Mouse (Mus musculus) heart, embryonic 10.5 days (tissue): ENCODE results near the gene Zfp683. TPM values are rescaled to one million over a fixed set of nuclear protein-coding genes. Genes with fewer than 3 reads are reported as not detected.

Source experiments
- DNase-seq: peaks from one replicate; pipeline ENCODE4 v3.0.0-alpha.2; 2017; ENCODE audit warnings: low spot score
- H3K27ac ChIP-seq: fragments of 300-500 bp; sonication (generic); 2 replicates; pipeline ENCODE4 v1.5.1; 2016; ENCODE audit warnings: mild to moderate bottlenecking
- H3K27me3 ChIP-seq: fragments of 300-500 bp; sonication (generic); 2 replicates; pipeline ENCODE4 v1.6.1; 2016; ENCODE audit warnings: mild to moderate bottlenecking; ENCODE audit not compliant: poor library complexity, insufficient read depth, severe bottlenecking
- H3K36me3 ChIP-seq: fragments of 300-500 bp; sonication (generic); 2 replicates; pipeline ENCODE4 v1.6.1; 2016; ENCODE audit warnings: mild to moderate bottlenecking, moderate library complexity
- H3K4me1 ChIP-seq: fragments of 300-500 bp; sonication (generic); 2 replicates; pipeline ENCODE4 v1.6.1; 2016; ENCODE audit warnings: mild to moderate bottlenecking
- H3K4me3 ChIP-seq: fragments of 300-500 bp; sonication (generic); 2 replicates; pipeline ENCODE4 v1.5.1; 2016; ENCODE audit warnings: mild to moderate bottlenecking, moderate library complexity
- H3K9me3 ChIP-seq: fragments of 300-500 bp; sonication (generic); 2 replicates; pipeline ENCODE4 v1.6.1; 2016; ENCODE audit warnings: mild to moderate bottlenecking, moderate library complexity
- WGBS: fragments of 180-500 bp; shearing (Covaris S2); methylation state at CpG from one replicate; pipeline ENCODE4 v1.1.7; 2016; 5-methylcytosine and 5-hydroxymethylcytosine counted together
- polyA plus RNA-seq: library from polyadenylated mRNA; unstranded; fragments of >200 nt; fragmentation: Nextera tagmentation; extraction: Ambion mirVana; gene quantifications from 2 replicates; pipeline ENCODE4 v1.2.1, GENCODE M21; 2016

The Zfp683 gene
- polyA plus RNA-seq, 1 experiment from 2014 or later = not detected

- Histone ChIP-seq H3K4me3 (peak within 1 kb of the TSS; percentile 19; the same call in 1 of the 2 replicates), H3K27me3 (peaks cover 71% of the 10 kb centered on the region), H3K36me3 (no peaks in the 10 kb centered on the region), H3K4me1 (peaks cover 40% of the 10 kb centered on the region), H3K9me3 (no peaks in the 10 kb centered on the region), H3K27ac (0 out of 2 replicates have a peak within 1 kb of the TSS, but pooled peaks have one; percentile 48)
- no peak for DNase-seq
- WGBS = 28% methylated on average over 28 of the region's 28 CpGs
Observed at GRCm38 (mm10) chr4:134060135-134060865, 6.7 kb downstream of the Zfp683 start, which contains the start of gene Crybg2. Gene Crybg2 (plus strand): TSS chr4:134060815.

- no peaks in the 10 kb centered on the region for H3K36me3 ChIP-seq
- H3K27ac ChIP-seq = no peak overlapping the region
- H3K4me3 ChIP-seq = no peak overlapping the region
- peaks cover 73% of the 10 kb centered on the region for H3K27me3 ChIP-seq
- no peak for DNase-seq
- 54% methylated on average over 18 of the region's 18 CpGs for WGBS
- H3K9me3 ChIP-seq = no peaks in the 10 kb centered on the region
- H3K4me1 ChIP-seq = peaks cover 42% of the 10 kb centered on the region
Observed at GRCm38 (mm10) chr4:134061166-134061830, 7.7 kb downstream of the Zfp683 start.

DNA sequence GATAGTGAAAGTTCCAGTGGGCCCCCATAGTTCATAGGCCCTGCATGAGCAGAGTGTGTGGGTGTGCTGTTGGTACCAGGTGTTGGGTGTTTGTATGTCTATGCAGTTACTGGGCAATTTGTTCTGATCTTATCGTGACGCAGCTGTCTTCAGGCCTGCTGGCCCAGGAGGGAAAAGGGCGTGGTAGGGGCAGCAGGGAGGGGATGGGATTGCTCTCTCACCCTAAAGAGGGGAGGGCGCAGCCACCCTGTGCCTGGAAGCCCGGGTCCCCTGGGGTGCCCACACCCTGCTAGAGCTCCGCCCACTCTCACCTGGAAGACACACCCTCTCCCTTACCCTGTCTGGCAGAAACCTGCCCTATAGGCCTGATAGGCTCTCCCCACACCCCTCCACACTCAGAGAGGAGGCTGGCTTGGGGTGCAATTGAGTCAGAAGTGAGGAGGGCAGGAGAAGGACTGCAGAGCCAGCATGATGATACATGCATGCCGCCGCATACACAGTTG is 8.4 kb downstream of the Zfp683 start:
- WGBS = 44% methylated on average over 8 of the region's 8 CpGs
- no peak for DNase-seq
- Histone ChIP-seq H3K27me3 (peaks cover 79% of the 10 kb centered on the region), H3K4me3 (no peak overlapping the region), H3K9me3 (no peaks in the 10 kb centered on the region), H3K4me1 (peaks cover 42% of the 10 kb centered on the region), H3K36me3 (no peaks in the 10 kb centered on the region), H3K27ac (no peak overlapping the region)

DNA sequence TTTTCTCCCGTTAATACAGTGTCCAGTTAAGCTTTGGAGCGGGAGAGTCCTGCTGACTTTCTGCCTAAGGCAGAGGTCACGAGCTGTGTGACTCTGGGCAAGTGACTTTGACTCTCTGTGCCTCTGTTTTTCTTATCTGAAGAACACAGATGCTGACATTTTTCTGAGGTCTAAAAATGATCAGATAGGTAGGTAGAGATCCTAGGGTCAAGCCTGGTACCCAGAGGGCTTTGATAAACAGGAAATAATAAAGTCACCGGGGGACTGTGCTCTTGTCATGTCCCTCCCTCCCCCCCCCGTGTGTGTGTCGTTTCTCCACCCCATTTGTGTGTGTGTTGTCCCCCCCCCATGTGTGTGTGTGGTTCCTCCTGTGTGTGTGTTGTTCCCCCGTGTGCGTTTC is 8.9 kb downstream of the Zfp683 start:
- DNase-seq = no peak
- no peaks in the 10 kb centered on the region for H3K9me3 ChIP-seq
- H3K4me3 ChIP-seq = no peak overlapping the region
- H3K27me3 ChIP-seq = peaks cover 81% of the 10 kb centered on the region
- no peak overlapping the region for H3K27ac ChIP-seq
- 66% methylated on average over 8 of the region's 8 CpGs for WGBS
- H3K36me3 ChIP-seq = no peaks in the 10 kb centered on the region
- peaks cover 42% of the 10 kb centered on the region for H3K4me1 ChIP-seq

DNA sequence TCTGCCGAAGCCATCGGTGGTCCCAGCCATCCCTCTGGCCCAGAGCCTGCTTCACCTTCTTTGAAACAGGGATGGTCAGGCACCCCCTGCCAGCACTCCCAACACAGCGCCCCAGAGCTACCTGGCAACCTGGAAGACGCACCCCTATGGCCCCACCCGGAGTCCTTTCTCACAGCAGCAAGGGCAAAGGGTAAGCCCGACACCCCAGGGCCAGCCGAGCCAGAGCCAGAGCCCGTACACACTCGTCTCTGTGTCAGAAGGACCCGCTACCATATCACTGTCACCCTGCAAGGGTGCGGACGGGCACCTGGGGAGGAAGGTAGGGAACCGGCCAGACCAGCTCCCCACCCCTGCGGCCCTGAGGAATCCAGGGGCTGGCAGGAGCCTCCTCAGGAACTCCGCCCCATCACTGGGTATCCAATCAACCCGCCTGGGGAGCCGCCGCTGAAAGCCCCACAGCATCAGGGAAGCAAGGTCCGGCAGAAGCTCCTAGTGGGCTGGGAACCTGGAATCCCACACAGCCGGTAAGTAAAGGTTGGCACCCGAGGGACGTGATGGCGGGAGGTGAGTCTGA is 11.9 kb downstream of the Zfp683 start:
- Histone ChIP-seq H3K4me1 (peaks cover 23% of the 10 kb centered on the region), H3K4me3 (peak overlapping the region; percentile 36), H3K27me3 (peaks cover 66% of the 10 kb centered on the region), H3K27ac (0 out of 2 replicates have a peak overlapping the region, but pooled peaks have one; percentile 39), H3K36me3 (no peaks in the 10 kb centered on the region), H3K9me3 (no peaks in the 10 kb centered on the region)
- DNase-seq = no peak
- 19% methylated on average over 23 of the region's 23 CpGs for WGBS

DNA sequence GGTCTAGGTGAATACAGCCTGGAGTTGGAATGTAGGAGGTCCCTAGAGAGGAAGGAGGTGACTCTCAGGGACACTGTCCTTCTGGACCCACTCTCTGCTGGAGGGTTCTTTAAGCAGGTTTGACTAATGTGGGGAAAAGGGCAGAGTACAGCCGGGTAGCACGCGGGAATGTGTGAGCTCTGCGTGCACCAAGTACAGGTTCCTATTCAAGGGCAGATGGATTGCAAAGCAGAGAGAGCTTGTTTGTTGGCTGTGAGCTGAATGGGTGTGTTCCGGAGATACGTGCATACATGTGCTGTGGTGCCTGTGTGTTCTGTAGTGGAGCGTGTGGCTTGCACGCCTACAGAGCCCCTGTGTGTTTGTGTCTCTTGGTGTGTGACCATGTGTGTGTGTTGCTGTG is 13.7 kb downstream of the Zfp683 start:
- peaks cover 12% of the 10 kb centered on the region for H3K4me1 ChIP-seq

GRCm38 (mm10) chr4:134067833-134068544 is 14.4 kb downstream of the Zfp683 start:
- H3K27me3 ChIP-seq = peaks cover 48% of the 10 kb centered on the region
- H3K9me3 ChIP-seq = no peaks in the 10 kb centered on the region
- no peak overlapping the region for H3K4me3 ChIP-seq
- 75% methylated on average over 7 of the region's 7 CpGs for WGBS
- DNase-seq = no peak
- no peak overlapping the region for H3K27ac ChIP-seq
- H3K36me3 ChIP-seq = no peaks in the 10 kb centered on the region
- peaks cover 12% of the 10 kb centered on the region for H3K4me1 ChIP-seq

More for the DNA sequence above, 13.7 kb downstream of the Zfp683 start:
- Histone ChIP-seq H3K27me3 (peaks cover 48% of the 10 kb centered on the region), H3K9me3 (no peaks in the 10 kb centered on the region), H3K36me3 (no peaks in the 10 kb centered on the region), H3K27ac (no peak overlapping the region), H3K4me3 (no peak overlapping the region)
- no peak for DNase-seq
- WGBS = 88% methylated on average over 8 of the region's 8 CpGs

DNA sequence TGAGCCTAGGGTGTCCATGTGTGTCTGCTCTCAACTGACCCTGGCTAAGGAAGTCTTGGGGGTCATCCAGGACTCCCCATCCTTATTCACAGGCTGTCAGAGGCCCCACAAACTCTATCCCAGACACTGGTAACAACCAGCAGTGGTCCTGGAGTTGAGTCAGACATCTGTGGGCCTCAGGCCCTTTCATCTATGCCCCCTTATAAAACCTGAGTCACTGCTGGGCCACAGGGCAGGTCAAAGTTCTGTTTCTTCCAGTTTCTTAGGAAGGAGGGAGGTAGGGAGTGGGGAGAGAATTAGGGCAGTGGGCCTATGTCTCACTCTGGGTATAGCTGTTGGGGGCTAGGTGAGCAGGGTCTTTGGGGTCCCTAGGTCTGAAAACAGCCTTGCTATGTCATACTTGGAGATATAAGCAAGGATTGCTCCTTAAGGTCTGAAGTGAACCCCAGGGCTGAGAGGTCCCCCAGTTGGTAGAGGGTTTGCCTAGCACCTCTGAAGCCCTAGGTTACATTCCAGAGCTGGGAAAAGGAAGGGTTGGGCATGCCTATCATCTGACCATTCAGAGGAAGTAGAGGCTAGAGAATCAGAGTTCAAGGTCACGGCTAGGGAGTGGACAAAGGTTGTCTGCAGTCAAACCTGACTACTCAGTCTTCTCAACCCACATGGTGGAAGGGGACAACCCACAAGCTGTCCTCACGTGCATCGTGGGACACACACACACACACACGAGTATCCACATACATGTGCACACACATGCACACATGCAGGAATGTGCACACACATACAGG is 15.3 kb downstream of the Zfp683 start:
- WGBS = 85% methylated on average over 4 of the region's 4 CpGs
- Histone ChIP-seq H3K9me3 (no peaks in the 10 kb centered on the region), H3K4me3 (no peak overlapping the region), H3K27me3 (peaks cover 48% of the 10 kb centered on the region), H3K36me3 (no peaks in the 10 kb centered on the region), H3K4me1 (peaks cover 12% of the 10 kb centered on the region), H3K27ac (no peak overlapping the region)
- DNase-seq = no peak

DNA sequence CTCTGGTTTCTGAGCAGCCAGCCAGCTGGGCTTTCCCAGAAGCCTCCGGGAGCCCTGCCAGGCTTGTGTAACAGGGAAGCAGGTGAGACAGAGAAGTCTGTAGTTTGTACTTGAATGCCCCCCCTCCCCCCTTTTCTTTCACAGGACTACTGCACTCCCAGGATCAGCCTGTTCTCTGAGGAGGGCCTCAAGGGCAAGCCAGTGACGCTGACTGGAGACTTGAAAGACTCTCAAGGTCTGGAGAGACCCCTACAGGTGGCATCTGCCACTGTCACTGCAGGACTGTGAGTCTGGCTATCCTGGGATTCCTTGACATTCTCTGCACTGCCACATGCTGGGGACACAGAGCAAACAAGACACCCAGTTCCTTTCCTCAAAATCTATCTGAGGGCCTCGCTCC is 25.1 kb downstream of the Zfp683 start:
- Histone ChIP-seq H3K27me3 (peaks cover 39% of the 10 kb centered on the region), H3K9me3 (no peaks in the 10 kb centered on the region), H3K27ac (peak overlapping the region; percentile 68), H3K4me1 (peaks cover 22% of the 10 kb centered on the region), H3K36me3 (no peaks in the 10 kb centered on the region), H3K4me3 (no peak overlapping the region)
- WGBS = 25% methylated on average over 3 of the region's 3 CpGs
- peak; percentile 91 for DNase-seq

GRCm38 (mm10) chr4:134080674-134081073 is 27.0 kb downstream of the Zfp683 start:
- H3K4me3 ChIP-seq = no peak overlapping the region
- 82% methylated on average over 4 of the region's 4 CpGs for WGBS
- H3K9me3 ChIP-seq = no peaks in the 10 kb centered on the region
- no peaks in the 10 kb centered on the region for H3K36me3 ChIP-seq
- peaks cover 31% of the 10 kb centered on the region for H3K27me3 ChIP-seq
- peaks cover 22% of the 10 kb centered on the region for H3K4me1 ChIP-seq
- no peak overlapping the region for H3K27ac ChIP-seq
- DNase-seq = no peak

GRCm38 (mm10) chr4:134081730-134082386 is 28.2 kb downstream of the Zfp683 start:
- H3K4me3 ChIP-seq = peak overlapping the region; percentile 67
- H3K4me1 ChIP-seq = peaks cover 22% of the 10 kb centered on the region
- WGBS = 1% methylated on average over 41 of the region's 41 CpGs
- H3K9me3 ChIP-seq = no peaks in the 10 kb centered on the region
- no peaks in the 10 kb centered on the region for H3K36me3 ChIP-seq
- H3K27me3 ChIP-seq = peaks cover 31% of the 10 kb centered on the region
- H3K27ac ChIP-seq = peak overlapping the region; percentile 37; the same call in 1 of the 2 replicates
- DNase-seq = peak; percentile 93
